Mouse (Mus musculus) adrenal gland, postnatal 25 days (tissue): ENCODE measurements around the gene Plxdc1. TPM values are rescaled to one million over a fixed set of nuclear protein-coding genes. Genes with fewer than 3 reads are reported as not detected.

ENCODE experiments used
- DNase-seq: peaks from one replicate; pipeline ENCODE4 v3.0.0; 2021; ENCODE audit warnings: mixed read lengths
- long read RNA-seq: library from polyadenylated mRNA; stranded (forward); transcript quantifications from one replicate; pipeline ENCODE4 v2.0.0, GENCODE M21; 2021
- total RNA-seq: library from RNA; stranded (reverse); gene quantifications from 2 replicates; pipeline ENCODE4 v1.2.3, GENCODE M21; 2021

The Plxdc1 gene
- total RNA-seq, result 13.4 and 20.9 TPM in 2 replicates
- long read RNA-seq, transcript Plxdc1-201 (14 exons, 2,881 nt), result major isoform, 10 of 18 reads
- long read RNA-seq, partial matches to known transcripts, result 1 of 18 reads
- long read RNA-seq, other reads (novel, unspliced or antisense), result 4 of 18 reads

- peak; percentile 80 for DNase-seq
These were observed at the start of gene Plxdc1 for GRCm38 (mm10) chr11:97985727-97986677. Gene Plxdc1, minus strand, starts transcription at chr11:97986444.

DNA sequence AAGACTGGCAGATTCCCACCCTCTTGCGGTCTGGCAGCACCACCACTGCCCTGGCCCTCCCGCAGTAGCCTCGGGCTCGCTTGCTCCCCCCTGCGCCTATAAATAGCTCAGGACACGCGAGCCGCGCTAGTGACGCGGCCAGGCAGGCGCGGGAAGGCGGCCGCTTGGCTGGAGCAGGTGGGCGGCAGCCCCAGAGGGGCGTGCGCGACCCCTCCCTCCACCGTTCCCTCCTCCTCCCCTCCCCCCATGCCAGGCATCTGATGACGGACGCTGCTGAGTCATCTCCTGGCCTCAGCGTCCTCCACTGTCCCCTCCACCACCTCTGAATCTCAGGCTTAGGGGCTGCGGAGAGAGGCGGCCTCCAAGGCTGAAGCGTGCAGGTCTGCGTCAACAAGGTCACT lies 49.7 kb upstream of the Plxdc1 start:
- DNase-seq, result peak; percentile 64

- DNase-seq, result no peak
These were observed 48.6 kb upstream of the Plxdc1 start for GRCm38 (mm10) chr11:98034840-98035239.

- DNase-seq, result no peak
These were observed 47.8 kb upstream of the Plxdc1 start for GRCm38 (mm10) chr11:98034061-98034460.

GRCm38 (mm10) chr11:98031443-98031770 lies 45.2 kb upstream of the Plxdc1 start:
- peak; percentile 78 for DNase-seq

DNA sequence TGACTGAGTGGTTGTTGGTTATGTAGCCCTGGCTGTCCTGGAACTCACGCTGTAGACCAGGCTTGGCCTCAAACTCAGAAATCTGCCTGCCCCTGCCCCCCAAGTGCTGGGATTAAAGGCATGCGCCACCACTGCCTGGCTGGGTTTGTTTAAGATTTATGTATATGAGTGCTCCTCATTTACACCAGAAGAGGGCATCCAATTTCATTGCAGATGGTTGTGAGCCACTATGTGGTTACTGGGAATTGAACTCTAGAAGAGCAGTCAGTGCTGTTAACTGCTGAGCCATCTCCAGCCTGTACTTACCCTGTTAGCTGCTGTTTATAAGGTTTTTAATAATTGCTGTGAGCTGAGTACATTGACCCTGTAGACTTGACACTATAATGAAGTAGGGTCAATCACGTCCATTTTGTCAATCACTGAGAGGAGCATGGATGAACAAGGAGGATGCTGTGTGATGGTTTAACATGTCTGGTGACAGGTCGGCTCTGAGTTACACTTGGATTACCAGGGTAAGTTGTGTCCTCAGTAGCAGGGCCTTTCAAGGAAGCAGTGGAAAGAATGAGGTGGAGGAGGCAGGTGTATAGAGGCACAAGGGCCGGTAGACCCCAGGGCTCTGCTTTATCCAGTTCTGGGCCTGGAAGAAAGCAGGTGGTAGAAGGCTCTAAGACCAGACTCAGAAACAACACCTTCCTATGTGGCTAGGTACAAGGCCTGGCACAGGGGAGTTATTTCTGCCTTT lies 44.6 kb upstream of the Plxdc1 start:
- no peak for DNase-seq

GRCm38 (mm10) chr11:98027785-98028184 lies 41.5 kb upstream of the Plxdc1 start:
- no peak for DNase-seq

- no peak for DNase-seq
These were observed 41.0 kb upstream of the Plxdc1 start for GRCm38 (mm10) chr11:98027297-98027688.

DNA sequence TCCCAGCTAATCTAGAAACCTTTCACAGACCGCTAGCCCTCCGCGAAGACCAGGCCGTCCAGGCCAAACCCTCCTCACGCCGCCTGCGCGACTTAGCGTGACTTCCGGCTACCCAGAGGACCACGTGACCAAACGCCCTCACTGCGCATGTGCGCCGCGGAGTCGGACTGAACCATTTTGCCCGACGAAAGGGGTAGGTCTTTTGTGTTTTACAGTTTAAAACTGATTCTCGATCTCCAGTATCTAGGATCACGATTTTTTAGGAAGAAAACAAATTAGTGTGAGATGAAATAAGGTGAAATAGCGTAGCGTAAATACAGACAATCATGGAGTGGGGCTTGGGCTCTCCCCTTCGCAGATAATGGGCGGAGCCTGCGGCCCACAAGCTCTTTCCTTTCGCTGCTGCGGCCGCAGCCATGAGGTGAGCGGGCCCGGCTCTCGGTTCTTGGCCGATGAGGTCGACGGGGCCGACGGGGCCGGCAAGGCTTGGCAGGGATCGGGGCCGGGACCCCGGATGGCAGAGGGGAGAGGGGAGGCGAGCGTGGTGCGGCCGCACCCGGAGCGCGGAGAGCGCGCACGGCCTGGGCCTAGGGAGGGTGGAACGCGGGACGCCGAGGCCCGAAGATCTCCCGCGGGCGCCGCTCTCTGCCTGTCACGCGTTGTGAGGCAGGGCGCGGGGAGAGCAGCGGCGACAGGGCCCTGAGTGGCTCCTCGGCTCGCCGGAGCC lies 40.5 kb upstream of the Plxdc1 start, which contains the start of gene Rpl19:
Gene Rpl19, plus strand, starts transcription at position 141 of the 727 bp plus-strand sequence.
- DNase-seq, result peak; percentile 94

- no peak for DNase-seq
These were observed 40.0 kb upstream of the Plxdc1 start for GRCm38 (mm10) chr11:98026248-98026569.

DNA sequence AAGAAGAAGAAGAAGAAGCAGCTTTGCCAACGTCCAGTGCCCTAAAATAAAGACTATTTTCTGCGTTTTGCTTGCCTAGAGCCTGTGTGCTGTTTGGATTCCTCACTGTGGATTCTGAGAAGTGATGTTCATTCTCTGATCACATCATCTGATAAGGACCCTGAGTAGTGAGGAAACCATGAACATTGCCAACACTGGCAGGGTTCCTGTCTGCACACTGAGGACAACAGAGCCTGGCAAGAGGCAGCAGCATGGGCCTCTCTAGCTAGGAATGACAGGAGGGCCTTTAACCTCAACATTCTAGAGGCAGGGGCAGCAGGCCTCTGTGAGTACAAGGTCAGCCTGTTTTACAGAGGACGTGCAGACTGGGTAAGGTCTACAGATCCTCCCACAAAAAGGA lies 38.3 kb upstream of the Plxdc1 start:
- DNase-seq, result no peak

DNA sequence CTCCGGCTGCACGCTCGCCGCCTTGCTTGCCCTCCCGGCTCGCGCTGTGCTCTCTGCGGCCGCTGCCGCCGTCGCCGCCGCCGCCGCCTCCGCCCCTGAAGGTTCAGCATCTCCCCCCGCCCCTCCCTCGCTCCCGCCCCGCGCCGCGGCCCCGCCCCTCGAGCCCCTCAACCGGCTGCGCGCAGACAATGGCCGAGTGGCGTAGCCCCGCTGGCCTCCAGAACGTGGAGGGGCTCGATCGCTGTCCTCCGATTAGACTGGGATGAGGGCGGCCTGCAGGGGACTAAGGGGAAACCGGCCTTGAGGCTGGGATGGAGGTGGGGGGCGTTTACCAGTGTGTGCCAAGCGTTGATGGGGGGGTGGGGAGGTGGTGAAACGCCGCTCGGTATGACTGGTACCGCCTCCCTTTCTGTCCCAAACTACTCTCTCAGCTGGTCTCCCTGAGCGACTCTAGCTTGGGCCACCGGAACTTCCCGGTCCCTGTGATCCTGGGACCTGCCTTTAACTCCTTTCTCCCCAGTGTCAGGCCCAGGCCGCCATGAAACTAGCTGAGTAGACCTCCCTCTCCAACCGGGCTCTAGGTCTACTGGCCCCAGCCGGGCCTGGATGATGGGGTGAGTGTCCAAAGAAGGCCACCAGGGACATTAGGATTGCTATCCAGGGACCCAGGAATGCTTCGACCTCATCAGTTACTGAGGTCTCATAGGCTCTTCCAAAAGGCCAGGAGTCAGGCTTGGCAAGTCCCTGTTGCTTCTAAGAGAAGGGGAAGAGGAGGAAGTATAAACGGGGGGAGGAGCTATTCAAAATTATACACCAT lies 36.5 kb upstream of the Plxdc1 start, which contains the start of gene Cacnb1:
Gene Cacnb1, minus strand, starts transcription at position 480 of the 817 bp plus-strand sequence.
- peak; percentile 83 for DNase-seq

GRCm38 (mm10) chr11:98022253-98022554 lies 36.0 kb upstream of the Plxdc1 start:
- DNase-seq, result no peak

- peak; percentile 27 for DNase-seq
These were observed 35.5 kb upstream of the Plxdc1 start for GRCm38 (mm10) chr11:98021565-98022252.

DNA sequence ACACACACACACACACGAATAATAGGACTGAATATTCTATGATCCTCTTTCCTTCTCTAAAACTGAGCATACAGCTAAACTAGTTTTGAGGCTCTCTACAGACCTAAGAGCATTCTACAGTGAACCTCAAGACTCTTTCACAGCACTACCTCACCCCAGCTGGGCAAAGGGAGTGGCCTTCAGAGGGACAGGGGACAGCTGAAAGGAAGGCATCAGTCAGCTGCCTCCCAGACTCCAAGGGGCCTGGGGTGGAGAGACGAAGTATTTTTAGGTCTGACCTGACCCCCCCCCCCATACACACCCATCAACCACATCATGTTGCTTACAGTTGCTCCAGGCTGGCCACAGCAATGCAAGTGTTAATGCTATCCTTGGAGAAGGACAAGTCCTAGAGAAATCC lies 34.9 kb upstream of the Plxdc1 start:
- no peak for DNase-seq

GRCm38 (mm10) chr11:98020710-98021109 lies 34.5 kb upstream of the Plxdc1 start:
- DNase-seq, result no peak

GRCm38 (mm10) chr11:98019883-98020610 lies 33.8 kb upstream of the Plxdc1 start:
- no peak for DNase-seq

GRCm38 (mm10) chr11:98018858-98019641 lies 32.8 kb upstream of the Plxdc1 start:
- peak; percentile 36 for DNase-seq

DNA sequence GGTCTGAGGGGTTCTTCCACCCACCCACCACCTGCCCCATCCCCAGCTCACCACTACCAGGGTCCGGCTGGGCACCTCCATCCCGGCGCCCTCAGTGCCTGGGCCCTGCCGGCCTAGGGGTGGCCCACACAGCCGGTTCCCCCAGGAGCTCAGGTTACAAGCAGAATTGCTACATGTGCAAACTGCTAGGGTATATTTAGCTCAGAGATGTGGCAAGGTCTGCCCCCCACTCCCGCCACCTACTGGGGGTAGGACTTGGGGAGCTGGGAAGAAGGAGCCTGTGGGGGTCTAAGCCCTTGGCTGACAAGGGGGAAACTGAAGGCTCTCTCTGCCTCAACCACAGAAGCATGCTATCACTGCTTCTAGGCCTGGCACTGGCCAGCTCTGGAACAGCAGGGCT lies 32.0 kb upstream of the Plxdc1 start:
- no peak for DNase-seq
